Mouse (Mus musculus) C2C12 (cell line): Measurements from ENCODE around the gene Siae.

Experiments used
- CEBPB ChIP-seq: IDR thresholded peaks from one replicate; pipeline ENCODE4 v1.6.1; 2011; ENCODE audit warnings: low read depth, mild to moderate bottlenecking, control low read depth, moderate library complexity
- CTCF ChIP-seq: IDR thresholded peaks from one replicate; pipeline ENCODE4 v1.5.1; 2011; ENCODE audit not compliant: control insufficient read depth, insufficient read depth, insufficient read length
- FOSL1 ChIP-seq: IDR thresholded peaks from one replicate; pipeline ENCODE4 v1.8.0; 2011; ENCODE audit warnings: mild to moderate bottlenecking, low read length; ENCODE audit not compliant: poor library complexity, insufficient read depth, severe bottlenecking
- MAX ChIP-seq: IDR thresholded peaks from one replicate; pipeline ENCODE4 v1.6.1; 2011; ENCODE audit warnings: mild to moderate bottlenecking, control low read depth
- MYOD1 ChIP-seq: IDR thresholded peaks from one replicate; pipeline ENCODE4 v1.6.1; 2011; ENCODE audit warnings: low read depth; ENCODE audit not compliant: control insufficient read depth, insufficient read length
- MYOG ChIP-seq: IDR thresholded peaks from one replicate; pipeline ENCODE4 v1.6.1; 2011; ENCODE audit not compliant: control insufficient read depth, insufficient read length; ENCODE audit errors: extremely low read depth
- USF1 ChIP-seq: IDR thresholded peaks from one replicate; pipeline ENCODE4 v1.6.1; 2011; ENCODE audit warnings: low read depth, mild to moderate bottlenecking, control low read depth, moderate library complexity

DNA sequence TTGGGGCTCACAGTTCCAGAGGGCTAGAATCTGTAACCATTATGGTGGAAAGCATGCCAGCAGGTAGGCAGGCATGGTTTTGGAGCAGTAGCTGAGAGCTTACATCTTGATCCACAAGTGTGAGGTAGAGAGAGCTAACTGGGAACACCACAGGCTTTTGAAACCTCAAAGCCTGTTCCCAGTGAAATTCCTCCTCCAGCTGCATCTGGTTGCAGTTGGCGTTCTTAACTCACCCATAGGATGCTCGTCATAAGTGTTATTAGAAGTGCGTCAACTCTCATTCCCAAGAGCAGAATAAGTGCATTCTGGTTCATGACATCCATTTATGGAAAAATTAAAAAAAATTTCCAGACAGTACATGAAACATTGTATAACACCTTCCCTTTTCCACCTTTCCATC, 38.2 kb downstream of the Siae start:
- TF ChIP-seq MYOG, result no peak
- no peak for TF ChIP-seq MAX
- TF ChIP-seq CTCF, result no peak
- TF ChIP-seq FOSL1, result no peak
- TF ChIP-seq CEBPB, result no peak
- TF ChIP-seq MYOD1, result no peak
- TF ChIP-seq USF1, result no peak
